Mouse (Mus musculus) small intestine, adult 2 months (tissue): Measurements from ENCODE around the gene Gpr146.

Experiments used
- CTCF ChIP-seq: fragments of 200-500 bp; IDR thresholded peaks from 2 replicates; pipeline ENCODE4 v1.5.1; 2012; ENCODE audit warnings: low read depth, mild to moderate bottlenecking, control low read depth, inconsistent platforms, low read length, moderate library complexity, mixed read lengths; ENCODE audit not compliant: insufficient replicate concordance, insufficient read length; ENCODE audit errors: extremely low read depth
- POLR2A ChIP-seq: fragments of 200-500 bp; IDR thresholded peaks from 2 replicates; pipeline ENCODE4 v1.6.1; 2012; ENCODE audit warnings: low read depth, mild to moderate bottlenecking, control low read depth, inconsistent platforms, low read length, moderate library complexity

- no peak for TF ChIP-seq POLR2A
- no peak for TF ChIP-seq CTCF
These were observed 15.0 kb downstream of the Gpr146 start for GRCm38 (mm10) chr5:139392219-139393196.
